Mouse (Mus musculus): ENCODE measurements around the gene Bnipl.

GRCm38 (mm10) chr3:95292899-95293298 lies 41.9 kb upstream of the Bnipl start:
- TF ChIP-seq POLR2A (IDR thresholded peaks at IDR 0.05; ENCODE audit: borderline replicate concordance, insufficient read depth, low read length) (no peak), CTCF (IDR thresholded peaks at IDR 0.05; ENCODE audit: borderline replicate concordance, insufficient read depth, low read depth, low read length) (no peak)
